Mouse (Mus musculus) cerebral cortex, adult 2 months (tissue): ENCODE results near the gene Gm5891.

Experiments
- WGBS: fragments of 180-500 bp; shearing (Covaris S2); methylation state at CpG from one replicate; pipeline ENCODE4 v1.1.7; 2018; 5-methylcytosine and 5-hydroxymethylcytosine counted together

Gene Gm5891

DNA sequence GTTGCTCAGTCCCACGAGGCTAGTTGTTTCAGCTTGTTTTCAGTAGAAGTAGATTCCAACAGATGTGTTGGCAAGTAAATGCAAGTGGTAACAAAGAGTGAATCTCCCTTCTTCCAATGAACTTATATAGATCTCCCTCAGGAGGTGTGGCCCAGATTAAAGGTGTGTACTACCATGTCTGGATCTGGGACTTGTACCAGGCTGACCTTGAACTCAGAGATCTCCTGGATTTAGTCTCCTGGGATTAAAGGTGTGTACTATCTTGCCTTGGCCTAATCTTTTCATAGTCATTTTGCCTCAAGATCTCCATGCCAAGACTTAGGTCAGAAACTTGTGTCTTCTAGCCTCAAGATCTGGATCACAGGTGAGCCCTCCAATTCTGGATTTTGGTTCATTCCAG, at the start of gene Gm5891:
Gene Gm5891 (minus strand): TSS at position 101 of the 400 bp plus-strand sequence.
- no CpG with 5 or more reads among the region's 1 CpGs for WGBS
